Mouse (Mus musculus): ENCODE results near the gene Vstm2l. TPM values are rescaled to one million over a fixed set of nuclear protein-coding genes. Genes with fewer than 3 reads are reported as not detected.

Vstm2l gene
- polyA plus RNA-seq, 1 experiment: not detected

DNA sequence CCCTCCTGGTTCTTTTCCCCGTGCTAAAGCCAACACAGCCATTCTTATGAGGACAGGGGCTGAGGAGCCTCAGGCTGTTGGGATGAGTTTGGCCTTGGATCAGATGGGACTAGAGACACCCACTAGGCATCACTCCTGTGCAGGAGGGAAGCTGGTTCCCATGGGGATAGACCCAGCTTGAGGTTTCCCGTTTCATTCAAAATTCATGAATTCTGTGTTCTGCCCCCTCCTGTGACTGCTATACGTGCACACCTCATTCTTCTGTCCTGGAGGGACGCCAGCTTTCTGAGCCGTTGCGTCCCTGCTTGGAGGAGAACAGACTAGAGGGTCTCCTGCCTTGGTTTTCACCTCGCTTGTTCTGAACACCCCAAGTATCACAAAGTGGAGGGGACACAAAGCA, 12.0 kb downstream of the Vstm2l start:
- Histone ChIP-seq H3K4me3 (replicated peaks; ENCODE audit: extremely low read depth, low read depth, low read length) (no peak overlapping the region), H3K4me1 (ENCODE audit: control insufficient read depth, insufficient read depth, low read length) (no peaks in the 10 kb centered on the region)
- TF ChIP-seq CTCF (IDR thresholded peaks at IDR 0.05; ENCODE audit: insufficient read depth, low read length): no peak
- TF ChIP-seq POLR2A (IDR thresholded peaks at IDR 0.05; ENCODE audit: borderline replicate concordance, extremely low read depth, low read depth, low read length): no peak
- DNase-seq: no peak
- 57% methylated on average over 7 of the region's 7 CpGs for WGBS

DNA sequence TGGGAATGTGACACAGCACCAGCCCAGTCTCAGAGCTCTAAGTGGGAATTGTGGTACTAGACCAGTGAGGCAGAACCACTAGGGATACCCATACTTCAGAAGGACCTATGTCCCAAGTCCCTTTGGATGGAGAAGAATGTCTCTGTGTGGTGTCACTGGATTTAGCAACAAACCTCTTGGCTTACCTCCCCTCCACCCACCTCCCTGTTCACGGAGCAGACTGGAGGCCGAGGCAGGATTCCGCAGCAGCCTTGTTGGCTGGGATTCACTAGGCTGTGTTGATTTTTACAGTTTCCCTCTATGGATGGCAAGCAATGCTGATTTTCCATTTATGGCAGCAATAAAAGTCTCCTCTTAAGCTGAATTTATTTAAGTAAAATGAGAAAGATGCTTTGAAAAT, 12.5 kb downstream of the Vstm2l start:
- WGBS: 73% methylated on average over 3 of the region's 3 CpGs

DNA sequence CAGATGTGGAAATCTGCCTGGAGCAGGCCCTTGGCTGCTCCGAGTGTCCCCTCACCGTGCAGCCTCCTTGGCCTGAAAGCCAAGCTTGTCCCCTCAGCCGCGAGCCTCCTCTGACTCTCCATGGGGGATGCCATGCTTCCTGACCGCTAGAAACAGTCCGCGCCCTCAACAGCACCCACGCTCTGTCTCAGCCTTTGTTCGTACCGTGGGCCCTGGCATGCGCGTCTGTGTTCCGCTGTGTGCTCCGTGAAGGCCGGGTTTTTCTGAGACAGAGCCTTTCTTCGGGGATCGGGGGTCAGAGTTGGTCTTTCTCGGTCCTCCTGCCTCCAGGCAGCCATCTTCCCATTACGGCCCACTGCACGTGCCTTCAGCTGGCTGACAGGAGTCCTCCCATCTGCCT, 12.9 kb downstream of the Vstm2l start:
- DNase-seq: no peak
- no peak for TF ChIP-seq POLR2A (IDR thresholded peaks at IDR 0.05; ENCODE audit: borderline replicate concordance, extremely low read depth, low read depth, low read length)
- TF ChIP-seq CTCF (IDR thresholded peaks at IDR 0.05; ENCODE audit: insufficient read depth, low read length): no peak
- 59% methylated on average over 20 of the region's 20 CpGs for WGBS
- Histone ChIP-seq H3K4me3 (replicated peaks; ENCODE audit: extremely low read depth, low read depth, low read length) (no peak overlapping the region), H3K4me1 (ENCODE audit: control insufficient read depth, insufficient read depth, low read length) (no peaks in the 10 kb centered on the region)

More for the DNA sequence above, 12.5 kb downstream of the Vstm2l start:
- TF ChIP-seq POLR2A (IDR thresholded peaks at IDR 0.05; ENCODE audit: borderline replicate concordance, extremely low read depth, low read depth, low read length) (no peak), CTCF (IDR thresholded peaks at IDR 0.05; ENCODE audit: insufficient read depth, low read length) (no peak)
- H3K4me3 ChIP-seq (replicated peaks; ENCODE audit: extremely low read depth, low read depth, low read length): no peak overlapping the region
- DNase-seq: no peak
- H3K4me1 ChIP-seq (ENCODE audit: control insufficient read depth, insufficient read depth, low read length): no peaks in the 10 kb centered on the region

DNA sequence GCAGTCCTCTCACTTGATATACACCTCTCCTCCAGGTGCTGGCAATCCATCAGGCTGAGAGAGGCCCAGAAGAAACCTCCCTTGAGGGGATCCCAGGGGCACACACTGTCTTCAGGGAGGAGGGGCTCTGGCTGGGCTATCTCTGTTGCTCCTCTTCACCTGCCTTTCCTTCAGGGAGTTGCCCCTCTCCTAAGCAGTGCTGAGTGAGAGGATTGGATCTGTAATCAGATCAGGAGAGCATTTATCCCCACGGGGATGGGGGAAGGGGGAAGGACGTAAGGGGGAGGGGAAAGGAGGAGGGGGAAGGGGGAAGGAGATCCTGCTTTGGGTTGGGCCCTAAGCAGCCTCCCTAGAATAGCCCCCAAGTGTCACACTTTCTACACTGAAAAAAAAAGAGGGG, 13.4 kb downstream of the Vstm2l start:
- TF ChIP-seq CTCF (IDR thresholded peaks at IDR 0.05; ENCODE audit: insufficient read depth, low read length): no peak
- TF ChIP-seq POLR2A (IDR thresholded peaks at IDR 0.05; ENCODE audit: borderline replicate concordance, extremely low read depth, low read depth, low read length): no peak
- H3K4me3 ChIP-seq (replicated peaks; ENCODE audit: extremely low read depth, low read depth, low read length): no peak overlapping the region
- no peak for DNase-seq
- H3K4me1 ChIP-seq (ENCODE audit: control insufficient read depth, insufficient read depth, low read length): no peaks in the 10 kb centered on the region
- 5% methylated on average over 2 of the region's 2 CpGs for WGBS

DNA sequence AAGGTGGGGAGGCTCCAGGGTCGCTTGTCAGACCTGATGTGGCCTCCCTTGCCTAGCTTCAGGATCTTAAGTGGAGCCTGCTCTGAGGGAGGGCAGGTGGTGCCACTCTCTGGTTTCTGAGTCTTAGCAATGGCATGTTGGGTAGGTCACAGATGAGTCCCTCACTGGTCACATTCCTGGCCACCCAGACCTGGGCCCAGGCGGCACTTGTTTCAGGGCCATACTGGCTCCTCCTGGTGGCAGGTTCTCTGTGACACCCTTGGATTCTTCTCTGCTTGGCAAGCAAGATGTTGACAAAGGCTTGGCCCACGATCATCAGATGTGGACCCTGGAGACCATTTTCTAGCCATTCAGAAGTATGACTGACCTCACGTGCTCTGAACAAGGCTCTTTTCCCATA, 18.2 kb downstream of the Vstm2l start:
- WGBS: 59% methylated on average over 4 of the region's 4 CpGs
- DNase-seq: no peak

DNA sequence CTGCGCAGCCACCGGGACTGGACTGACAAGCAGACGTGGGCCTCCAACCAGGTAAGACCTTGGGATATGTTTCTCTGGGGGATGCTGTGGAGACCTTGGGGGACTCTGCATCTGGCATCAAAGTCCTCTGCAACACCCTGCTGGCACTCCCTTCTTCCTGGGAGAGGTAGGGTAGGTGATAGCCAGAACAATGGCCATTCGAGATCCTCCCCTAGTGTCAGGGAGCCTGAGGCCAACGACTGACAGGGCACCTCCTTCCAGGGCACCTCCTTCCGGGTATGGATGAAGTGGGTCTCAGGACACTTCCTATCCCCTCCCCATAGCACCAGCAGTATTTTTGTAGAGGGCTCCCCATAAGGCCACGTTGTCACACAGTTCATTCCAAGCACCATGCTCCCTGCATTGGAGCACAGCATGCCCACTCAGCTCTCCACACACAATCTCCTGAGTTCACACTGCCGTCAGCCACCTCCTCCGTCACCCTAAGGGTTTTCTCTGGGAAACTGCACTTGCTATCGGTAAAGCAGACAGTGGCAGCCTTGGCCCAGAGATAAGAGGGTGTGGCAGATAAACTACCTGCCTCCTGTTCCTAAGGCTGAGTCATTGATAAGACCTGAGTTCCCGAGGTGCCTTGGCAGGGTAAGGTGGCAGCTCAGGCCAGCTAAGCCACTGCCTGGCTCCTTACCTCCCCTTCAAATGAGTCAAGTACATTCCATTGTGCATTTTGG, 21.2 kb downstream of the Vstm2l start:
- no peak for TF ChIP-seq CTCF (IDR thresholded peaks at IDR 0.05; ENCODE audit: insufficient read depth, low read length)
- TF ChIP-seq POLR2A (IDR thresholded peaks at IDR 0.05; ENCODE audit: borderline replicate concordance, extremely low read depth, low read depth, low read length): no peak
- H3K4me3 ChIP-seq (replicated peaks; ENCODE audit: extremely low read depth, low read depth, low read length): no peak overlapping the region
- no peak for DNase-seq
- WGBS: 49% methylated on average over 11 of the region's 11 CpGs
- no peaks in the 10 kb centered on the region for H3K4me1 ChIP-seq (ENCODE audit: control insufficient read depth, insufficient read depth, low read length)

More for the DNA sequence above, 18.2 kb downstream of the Vstm2l start:
- no peak for TF ChIP-seq CTCF (IDR thresholded peaks at IDR 0.05; ENCODE audit: insufficient read depth, low read length)
- TF ChIP-seq POLR2A (IDR thresholded peaks at IDR 0.05; ENCODE audit: borderline replicate concordance, extremely low read depth, low read depth, low read length): no peak
- no peaks in the 10 kb centered on the region for H3K4me1 ChIP-seq (ENCODE audit: control insufficient read depth, insufficient read depth, low read length)
- no peak overlapping the region for H3K4me3 ChIP-seq (replicated peaks; ENCODE audit: extremely low read depth, low read depth, low read length)

DNA sequence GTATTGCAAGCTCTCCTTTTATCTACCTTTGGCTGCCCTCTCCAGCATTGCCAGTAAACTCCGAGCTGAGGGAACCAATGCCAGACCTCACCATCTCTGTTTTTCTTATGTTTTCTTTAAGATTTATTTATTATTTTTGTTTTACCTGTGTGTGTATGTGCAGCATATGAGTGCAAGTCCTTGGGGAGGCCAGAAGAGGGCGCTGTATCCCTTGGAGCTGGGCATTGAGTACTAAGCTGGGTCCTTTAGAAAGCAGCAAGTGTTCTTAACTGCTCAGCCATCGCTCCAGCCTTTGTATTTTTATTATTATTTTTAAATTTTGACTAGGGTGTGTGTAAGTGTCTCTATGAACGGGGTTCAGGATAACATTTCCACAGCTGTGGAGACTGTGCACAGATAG, 22.2 kb downstream of the Vstm2l start:
- no peak for DNase-seq
- WGBS: 78% methylated on average over 4 of the region's 4 CpGs
- TF ChIP-seq POLR2A (IDR thresholded peaks at IDR 0.05; ENCODE audit: borderline replicate concordance, extremely low read depth, low read depth, low read length) (no peak), CTCF (IDR thresholded peaks at IDR 0.05; ENCODE audit: insufficient read depth, low read length) (no peak)
- no peak overlapping the region for H3K4me3 ChIP-seq (replicated peaks; ENCODE audit: extremely low read depth, low read depth, low read length)
- H3K4me1 ChIP-seq (ENCODE audit: control insufficient read depth, insufficient read depth, low read length): no peaks in the 10 kb centered on the region

DNA sequence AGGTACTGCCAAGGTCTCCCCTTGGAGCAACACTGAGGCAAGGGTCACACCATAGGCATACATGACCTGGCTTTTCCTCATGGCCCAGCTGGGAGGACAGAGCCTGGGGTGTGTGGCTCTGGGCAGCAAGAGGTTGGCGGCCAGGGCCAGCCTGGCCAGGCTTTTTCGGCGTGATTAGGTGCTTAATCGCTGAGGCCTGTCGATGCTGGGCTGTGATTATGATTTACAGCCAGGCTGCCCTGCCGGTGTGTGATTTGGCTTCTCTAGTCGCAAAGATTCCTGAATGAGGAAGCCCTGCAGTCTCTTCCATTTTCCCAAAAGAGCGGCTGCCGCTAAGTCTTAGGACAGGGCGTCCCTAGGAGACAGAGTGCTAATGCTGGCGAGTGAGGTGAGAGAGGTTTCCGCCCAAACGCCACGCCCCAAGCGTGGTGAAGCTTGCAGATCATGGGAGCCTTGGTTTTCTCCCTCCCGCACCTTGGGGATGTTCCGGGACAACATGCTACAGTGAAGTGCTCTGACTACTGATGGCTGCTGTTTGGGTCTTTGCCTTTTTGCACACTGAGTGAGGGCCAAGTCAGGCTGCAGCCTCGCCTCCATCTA, 26.2 kb downstream of the Vstm2l start:
- DNase-seq: no peak
- Histone ChIP-seq H3K4me1 (ENCODE audit: control insufficient read depth, insufficient read depth, low read length) (no peaks in the 10 kb centered on the region), H3K4me3 (replicated peaks; ENCODE audit: extremely low read depth, low read depth, low read length) (no peak overlapping the region)
- no peak for TF ChIP-seq POLR2A (IDR thresholded peaks at IDR 0.05; ENCODE audit: borderline replicate concordance, extremely low read depth, low read depth, low read length)
- TF ChIP-seq CTCF (IDR thresholded peaks at IDR 0.05; ENCODE audit: insufficient read depth, low read length): no peak
- 8% methylated on average over 18 of the region's 18 CpGs for WGBS

DNA sequence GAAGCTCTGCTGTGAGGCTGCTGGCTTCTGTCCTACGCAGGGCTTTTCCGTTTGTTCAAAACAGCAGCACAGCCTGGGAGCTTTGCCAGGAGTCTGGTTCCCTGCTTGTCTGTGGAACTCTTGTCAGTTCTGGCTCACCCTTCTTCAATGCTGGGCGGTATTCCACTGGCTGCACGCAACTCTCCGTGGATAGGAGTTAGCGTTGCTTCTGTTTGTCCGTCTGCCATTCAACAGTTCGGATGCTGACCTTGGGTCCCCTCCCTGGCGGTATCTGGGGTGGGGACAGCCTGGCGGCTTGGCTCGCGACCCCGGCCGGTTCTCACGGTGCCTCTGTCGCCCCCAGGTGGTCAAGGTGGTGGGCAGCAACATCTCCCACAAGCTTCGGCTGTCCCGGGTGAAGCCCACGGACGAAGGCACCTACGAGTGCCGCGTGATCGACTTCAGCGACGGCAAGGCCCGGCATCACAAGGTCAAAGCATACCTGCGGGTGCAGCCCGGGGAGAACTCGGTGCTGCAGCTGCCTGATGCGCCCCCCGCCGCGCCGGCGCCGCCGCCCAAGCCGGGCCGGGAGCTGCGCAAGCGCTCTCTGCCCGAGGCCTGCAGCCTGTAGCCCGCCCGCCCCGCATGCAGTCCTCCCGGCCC, 29.2 kb downstream of the Vstm2l start:
- Histone ChIP-seq H3K4me1 (ENCODE audit: control insufficient read depth, insufficient read depth, low read length) (no peaks in the 10 kb centered on the region), H3K4me3 (replicated peaks; ENCODE audit: extremely low read depth, low read depth, low read length) (peak overlapping the region; percentile 53)
- peak; percentile 48; the same call in 1 of the 2 replicates for TF ChIP-seq CTCF (IDR thresholded peaks at IDR 0.05; ENCODE audit: insufficient read depth, low read length)
- no peak for TF ChIP-seq POLR2A (IDR thresholded peaks at IDR 0.05; ENCODE audit: borderline replicate concordance, extremely low read depth, low read depth, low read length)
- 2% methylated on average over 46 of the region's 47 CpGs for WGBS
- DNase-seq: peak; percentile 60
